Mouse (Mus musculus) stomach, postnatal 0 days (tissue): ENCODE measurements at regions not wholly inside any gene's neighbourhood (a gene's known extent, or its start where the extent isn't known, plus 50 kb on each side); places are given as distances from the start of the nearest gene placed in this dataset.
"Not testable (repeated sequence)": the region's sequence is repeated elsewhere in the genome, so short reads cannot be mapped to it uniquely, and the experiment has no call there.

Source experiments
- CTCF ChIP-seq: IDR thresholded peaks from 2 replicates; pipeline ENCODE4 v1.5.1; 2016; ENCODE audit warnings: antibody characterized with exemption, low read depth, mild to moderate bottlenecking, moderate library complexity
- EP300 ChIP-seq: optimal IDR thresholded peaks from 2 replicates; pipeline ENCODE3; 2016; ENCODE audit warnings: antibody characterized with exemption

DNA sequence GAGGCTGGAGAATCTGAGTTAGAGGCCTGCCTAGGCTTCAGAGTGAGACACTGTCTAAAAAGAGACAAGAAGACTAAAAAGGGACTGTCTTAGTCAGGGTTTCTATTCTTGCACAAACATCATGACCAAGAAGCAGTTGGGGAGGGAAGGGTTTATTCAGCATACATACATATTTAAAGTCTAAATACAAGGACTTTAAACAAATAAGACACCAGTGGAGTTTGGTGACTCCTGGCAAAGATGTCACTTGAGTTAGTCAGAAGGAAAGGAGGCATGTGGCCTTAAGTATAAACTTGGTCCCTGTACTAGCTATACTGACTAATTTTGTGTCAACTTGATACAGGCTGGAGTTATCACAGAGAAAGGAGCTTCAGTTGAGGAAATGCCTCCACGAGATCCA, 330.4 kb upstream of the Kynu start:
- not testable (repeated sequence) for TF ChIP-seq EP300, CTCF
